Mouse (Mus musculus) frontal cortex, postnatal 14 days (tissue): ENCODE data around the gene Jak1.

ENCODE experiments used
- DNase-seq, 2 experiments: peaks; one replicate each; pipeline ENCODE4 v3.0.0; 2022; ENCODE audit warnings: low spot score in 2 of 2

The Jak1 gene

DNA sequence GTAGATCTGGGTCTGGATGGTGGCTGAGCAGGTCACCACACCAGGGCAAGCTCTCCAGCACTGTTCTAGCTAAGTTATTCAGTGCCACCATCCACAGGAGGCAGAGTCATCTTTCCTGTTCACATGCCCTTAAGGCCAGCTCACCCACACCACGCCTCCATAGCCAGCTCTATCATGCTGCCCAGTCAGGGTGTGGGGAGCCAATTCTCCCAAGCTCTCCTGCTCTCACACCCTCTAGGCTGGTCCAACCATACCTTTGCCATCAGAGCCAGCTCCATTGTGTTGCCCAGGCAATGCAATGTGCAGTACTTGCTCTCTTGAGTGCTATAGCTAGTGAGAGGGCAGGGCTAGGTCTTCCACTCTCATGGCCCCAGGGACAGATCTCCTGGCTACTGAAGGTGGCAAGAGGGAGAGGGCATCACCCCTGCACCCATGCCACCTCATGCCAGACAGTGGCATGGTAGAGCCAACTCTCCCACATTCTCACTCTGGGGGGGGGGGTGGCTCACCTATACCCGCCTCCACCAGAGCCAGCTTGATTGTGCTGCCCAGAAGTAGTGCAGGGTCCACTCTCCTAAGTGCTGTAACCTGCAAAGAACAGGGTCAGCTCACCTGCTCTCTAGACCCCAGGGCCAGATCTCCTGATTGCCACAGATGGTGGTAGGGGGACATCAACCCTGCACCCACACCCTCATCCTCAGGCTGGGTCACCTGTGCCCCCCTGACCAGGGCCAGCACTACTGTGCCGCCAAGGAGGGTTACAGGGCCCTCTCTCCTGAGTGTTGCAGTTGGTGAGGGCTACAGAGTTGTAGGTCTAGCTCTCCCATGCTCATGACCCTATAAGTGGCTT, 25.5 kb downstream of the Jak1 start:
- no peak for DNase-seq

DNA sequence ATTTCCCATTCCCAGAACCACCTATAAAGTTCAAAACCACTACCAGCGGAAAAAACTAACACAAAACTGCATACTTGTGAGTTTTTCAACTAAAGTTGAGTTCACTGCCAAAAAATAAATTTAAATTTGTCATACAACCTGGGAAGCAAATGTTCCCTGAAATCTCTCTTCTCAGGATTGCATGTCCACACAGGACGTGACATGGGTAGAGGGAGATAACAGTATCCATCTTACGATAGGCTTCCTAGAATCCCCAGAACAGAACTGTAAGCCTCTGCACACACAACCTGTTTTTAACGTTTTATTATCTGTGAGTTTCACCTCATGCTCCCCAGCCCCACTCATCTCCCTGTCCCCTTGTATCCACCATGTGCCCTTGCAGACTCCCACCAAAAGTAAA, 26.5 kb downstream of the Jak1 start:
- no peak for DNase-seq

DNA sequence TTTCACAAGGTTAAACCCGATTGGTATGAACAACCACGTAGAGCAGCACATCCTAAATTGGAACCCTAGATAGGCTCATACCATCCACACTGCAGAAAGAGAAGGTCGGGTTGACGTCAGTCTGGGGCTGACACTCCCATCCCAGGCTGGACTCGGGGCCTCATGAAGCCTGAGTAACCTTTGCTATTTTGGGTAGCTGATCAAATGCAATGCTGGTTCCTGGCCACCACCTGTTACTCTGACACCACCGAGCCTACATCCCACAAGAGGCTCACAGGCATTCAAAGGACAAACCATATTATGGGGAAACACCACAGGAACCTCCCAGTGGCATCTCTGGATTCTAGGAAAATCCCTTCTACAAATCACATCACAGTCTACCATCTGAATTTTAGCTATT, 28.3 kb downstream of the Jak1 start:
- DNase-seq = no peak

DNA sequence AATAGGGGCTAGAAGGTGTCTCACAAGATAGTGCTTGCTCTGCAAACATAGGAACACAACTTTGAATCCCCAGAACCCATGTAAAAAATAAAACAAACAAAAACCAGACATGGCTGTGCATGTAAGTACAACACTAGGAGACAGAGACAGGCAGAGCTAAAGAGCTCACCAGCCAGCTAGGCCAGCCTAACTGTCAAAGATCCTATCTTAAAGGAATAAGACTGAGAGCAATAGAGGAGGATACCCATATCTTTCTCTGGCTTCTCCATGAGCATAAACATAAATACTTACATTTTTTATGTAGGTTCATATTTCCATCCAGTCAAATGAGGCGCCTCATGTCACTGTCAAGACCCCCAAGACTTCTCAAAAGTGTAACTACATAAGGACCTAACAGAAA, 29.1 kb downstream of the Jak1 start:
- DNase-seq = no peak

DNA sequence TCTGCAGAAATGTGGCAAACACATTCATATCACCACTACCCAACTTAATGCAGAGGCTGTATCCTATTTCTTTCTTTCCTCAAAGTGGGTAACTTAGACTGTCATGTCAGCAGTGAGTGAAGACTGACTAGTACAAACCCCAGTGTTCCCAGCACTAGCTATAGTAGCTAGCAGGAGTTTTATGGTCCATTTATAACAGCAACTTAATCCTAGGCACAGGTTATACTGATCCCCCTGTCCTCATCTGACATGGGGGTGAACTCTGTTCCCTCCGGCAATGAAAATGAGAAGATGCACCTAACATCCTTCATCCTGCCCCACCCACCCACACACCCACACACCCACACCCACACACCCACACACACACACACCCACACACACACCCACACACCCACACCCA, 30.3 kb downstream of the Jak1 start:
- DNase-seq = no peak

DNA sequence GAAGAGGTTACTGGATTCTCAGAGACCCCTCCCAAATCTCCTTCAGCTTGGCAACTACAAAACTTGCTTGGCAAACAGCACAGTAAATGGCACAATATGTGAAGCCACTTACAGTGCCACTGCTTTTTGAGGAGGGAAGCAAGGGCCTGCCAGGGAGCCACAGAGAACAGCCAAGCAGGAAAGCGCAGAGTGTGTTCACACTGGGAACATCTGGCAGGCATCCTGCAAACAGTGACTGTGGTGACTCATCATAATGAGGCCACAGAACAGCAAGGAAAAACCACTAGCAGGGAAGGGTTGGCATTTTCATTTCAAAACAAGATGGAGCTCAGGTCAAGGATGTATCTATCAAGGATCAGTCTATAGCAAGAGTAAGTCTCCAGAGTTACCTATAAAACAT, 30.8 kb downstream of the Jak1 start:
- DNase-seq = peak; percentile 26 to 32

DNA sequence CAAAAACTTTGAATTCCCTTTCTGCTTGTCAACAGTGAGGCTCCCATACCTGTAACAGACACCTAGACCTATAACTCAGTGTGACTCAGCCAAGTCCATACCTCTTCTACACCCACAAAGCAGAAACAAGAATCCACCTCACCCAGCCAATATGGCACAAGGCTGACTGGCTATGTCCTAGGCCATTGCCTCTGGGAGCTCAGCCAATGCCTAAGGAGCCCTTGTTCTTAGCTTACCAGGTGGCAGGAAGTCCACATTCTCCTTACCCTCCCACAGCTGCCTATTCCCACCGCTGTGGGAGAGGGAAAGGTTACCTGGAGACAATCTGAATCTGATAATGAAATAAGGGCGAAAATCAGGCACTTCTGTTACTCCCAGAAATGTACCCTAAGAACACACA, 34.5 kb downstream of the Jak1 start:
- DNase-seq = no peak

DNA sequence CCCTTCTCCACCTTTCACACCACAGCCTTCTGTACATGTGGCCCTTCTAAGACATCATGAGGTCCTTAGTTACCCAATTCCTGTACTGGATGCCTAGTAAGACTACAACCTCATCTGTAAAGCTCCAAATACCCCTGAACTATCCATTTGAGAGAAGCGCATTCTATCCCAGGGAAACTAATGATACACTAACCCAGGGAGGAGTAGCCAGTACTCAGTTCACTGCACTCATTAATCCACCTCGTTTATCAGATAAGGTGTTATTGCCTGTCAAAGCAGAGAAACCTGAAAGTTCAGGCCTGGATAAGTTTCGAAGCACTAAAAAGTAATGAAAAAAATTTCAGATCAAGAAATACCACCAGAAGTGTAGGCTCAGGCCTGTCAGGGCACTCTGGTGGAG, 37.7 kb downstream of the Jak1 start:
- DNase-seq = no peak

DNA sequence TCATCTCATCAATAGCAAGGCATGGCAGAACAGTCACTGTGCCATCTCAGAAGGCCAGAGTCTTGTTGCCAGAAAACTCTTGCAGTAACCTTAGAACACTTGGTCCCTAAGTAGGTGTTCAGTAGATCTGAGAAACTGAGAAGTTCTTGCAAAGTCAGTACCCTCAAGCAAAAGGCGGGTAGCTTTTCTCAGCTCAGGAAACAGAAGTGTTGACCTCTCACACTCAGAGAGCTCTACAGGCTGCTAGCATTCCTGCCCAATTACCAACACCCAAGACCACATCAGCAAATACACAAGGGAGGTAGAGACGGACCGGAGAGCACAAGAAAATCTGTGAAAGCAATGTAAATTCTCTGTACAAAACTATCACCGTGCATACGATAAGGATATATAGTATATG, 39.1 kb downstream of the Jak1 start:
- no peak for DNase-seq

DNA sequence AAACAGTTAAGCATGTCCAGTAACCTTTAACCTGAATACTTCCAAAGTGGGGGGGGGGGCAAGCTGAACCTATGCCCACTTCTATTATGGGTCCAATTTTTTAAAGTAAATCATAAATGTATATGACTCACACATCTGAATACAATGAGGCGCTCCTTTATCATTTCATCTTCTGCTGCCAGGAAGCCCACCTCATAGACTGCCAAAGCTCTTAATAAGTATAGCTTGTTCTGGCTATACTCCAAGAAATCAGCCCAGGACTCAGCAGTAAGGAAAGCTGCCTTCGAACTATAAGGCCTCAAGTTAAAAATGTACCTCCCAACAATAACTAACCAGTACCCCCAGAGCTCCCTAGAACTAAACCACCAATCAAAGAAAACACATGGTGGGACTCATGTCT, 44.1 kb downstream of the Jak1 start:
- DNase-seq = no peak

DNA sequence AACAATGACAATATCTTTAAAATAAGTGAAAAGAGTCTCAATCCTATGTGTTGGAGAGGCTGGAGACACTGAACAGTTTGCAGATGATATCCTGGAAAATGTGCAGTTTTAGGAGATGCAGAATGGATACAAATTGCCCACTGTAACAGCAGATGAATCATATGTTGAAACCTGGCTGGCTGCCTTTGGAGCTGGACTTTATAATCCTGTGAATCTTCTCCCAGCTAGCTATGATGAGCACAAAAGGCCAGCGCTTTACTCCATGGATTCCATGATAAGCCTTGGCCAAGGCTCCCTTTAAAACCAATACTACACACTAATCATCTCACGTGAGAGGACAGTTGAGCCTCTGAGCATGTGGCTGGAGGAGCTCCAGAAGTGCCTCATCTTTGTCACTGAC, 45.2 kb downstream of the Jak1 start:
- no peak for DNase-seq

DNA sequence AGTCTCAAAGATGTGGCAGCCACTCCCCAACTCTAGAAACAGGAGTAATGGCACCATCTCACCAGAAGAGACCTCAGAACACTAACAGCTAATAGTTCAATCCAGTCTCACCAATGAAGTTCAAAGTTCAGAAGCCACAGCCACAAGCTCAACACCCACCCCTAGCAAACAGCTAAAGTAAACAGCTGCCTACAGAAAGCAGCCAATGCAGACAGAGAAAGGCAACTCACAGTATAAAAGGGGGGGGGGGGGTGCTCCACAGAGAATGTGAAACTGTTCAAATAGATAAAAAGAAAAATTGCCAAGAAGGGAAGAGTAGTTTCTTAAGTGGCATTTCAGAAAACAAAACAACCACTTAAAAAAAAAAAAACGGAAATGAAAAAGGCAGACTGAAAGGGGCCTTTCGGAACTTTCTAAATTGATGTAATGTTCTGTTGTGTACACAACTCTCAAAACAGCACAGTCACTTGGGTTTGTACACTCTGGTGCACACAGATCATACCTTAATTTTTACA, 48.0 kb downstream of the Jak1 start:
- DNase-seq = no peak

DNA sequence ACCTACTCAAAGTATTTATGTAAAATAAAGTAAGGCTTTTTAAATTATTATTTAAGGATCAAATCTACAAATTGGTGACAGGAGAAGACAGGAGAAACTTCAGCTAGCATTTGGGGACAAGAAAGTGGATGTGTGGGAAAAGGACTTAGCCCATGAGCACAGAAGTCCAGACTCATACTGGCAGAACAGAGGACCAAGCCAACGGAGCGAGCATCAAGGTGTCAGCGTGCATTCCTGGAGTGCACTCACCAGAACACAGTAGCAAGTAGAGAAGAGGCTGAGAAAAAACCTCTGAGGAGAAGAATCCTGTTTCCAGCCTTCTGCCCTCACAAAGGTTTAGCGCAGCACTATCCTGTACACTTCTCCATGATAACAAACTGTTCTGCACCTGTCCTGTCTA, 48.8 kb downstream of the Jak1 start:
- DNase-seq = no peak

DNA sequence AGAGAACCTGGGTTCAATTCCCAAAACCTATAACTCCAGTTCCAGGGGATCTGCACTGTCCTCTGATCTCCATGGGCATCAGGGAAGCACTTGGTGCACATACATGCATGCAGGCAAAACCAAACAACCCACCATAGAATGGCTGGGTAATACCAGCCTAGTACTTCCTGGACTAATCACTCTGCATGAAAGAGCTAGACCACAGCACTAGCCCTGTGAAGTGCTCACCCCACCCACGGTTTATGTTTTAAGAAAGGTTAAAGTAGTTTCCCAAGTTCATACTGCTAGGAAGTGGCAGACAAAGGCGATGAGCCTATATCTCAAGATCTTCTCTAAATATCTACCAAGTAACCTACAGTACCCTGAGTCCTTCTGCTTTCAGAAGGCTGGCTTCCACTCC, 51.6 kb downstream of the Jak1 start:
- DNase-seq = no peak

DNA sequence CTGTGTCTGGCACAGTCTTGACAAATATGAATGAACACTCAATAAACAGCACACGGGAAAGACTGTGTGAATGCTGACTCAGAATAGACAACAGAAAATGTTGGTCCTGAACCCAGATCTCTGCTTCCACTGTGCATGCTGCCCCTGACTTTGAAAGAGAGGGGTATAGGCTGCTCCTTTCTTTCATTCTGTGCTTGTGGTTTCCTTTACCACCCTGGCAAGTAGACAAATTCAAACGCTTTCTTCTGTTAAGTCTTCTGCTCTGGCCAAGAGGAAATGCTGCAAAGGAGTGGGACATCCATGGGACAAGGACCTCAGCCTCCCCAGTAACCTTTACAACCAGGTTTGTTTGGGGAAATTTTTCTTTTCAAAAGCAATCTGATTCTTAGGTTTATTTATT, 57.6 kb downstream of the Jak1 start:
- DNase-seq = no peak

DNA sequence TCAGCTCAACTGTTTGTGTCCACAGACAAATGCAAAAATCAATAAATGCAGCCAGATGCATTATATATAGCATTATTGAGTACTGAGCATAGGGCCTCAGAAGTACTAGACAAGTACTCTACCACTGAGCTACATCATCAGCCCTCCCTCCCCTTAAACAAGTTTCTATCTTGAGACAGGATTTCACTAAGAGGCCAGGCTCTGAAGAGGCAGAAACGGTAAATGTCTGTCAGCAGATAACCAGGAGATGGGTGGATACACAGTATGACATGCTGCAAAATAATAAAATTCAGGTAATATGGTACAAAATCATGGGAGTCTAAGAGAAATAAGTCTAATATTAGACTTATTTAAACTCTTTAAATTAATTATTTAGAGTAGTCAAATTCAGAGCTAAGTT, 61.6 kb downstream of the Jak1 start:
- no peak for DNase-seq

DNA sequence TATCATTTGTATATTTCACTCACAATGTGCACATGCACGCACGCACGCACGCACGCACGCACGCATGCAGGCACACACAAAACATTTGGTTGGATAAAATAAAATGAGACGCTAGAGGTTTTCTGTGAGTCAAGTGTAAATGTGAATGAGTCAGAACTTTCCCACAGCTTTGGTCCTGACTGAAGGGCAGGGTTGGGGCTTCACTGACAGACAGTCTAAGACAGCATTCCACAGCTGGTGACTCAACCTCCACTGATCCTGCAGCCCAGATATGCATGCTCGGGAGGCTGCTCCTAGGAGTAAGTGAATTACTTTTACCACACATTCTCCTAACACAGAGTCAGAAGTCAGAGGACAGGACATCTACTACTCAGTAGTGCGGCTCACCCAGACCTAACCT, 62.5 kb downstream of the Jak1 start:
- DNase-seq = no peak

DNA sequence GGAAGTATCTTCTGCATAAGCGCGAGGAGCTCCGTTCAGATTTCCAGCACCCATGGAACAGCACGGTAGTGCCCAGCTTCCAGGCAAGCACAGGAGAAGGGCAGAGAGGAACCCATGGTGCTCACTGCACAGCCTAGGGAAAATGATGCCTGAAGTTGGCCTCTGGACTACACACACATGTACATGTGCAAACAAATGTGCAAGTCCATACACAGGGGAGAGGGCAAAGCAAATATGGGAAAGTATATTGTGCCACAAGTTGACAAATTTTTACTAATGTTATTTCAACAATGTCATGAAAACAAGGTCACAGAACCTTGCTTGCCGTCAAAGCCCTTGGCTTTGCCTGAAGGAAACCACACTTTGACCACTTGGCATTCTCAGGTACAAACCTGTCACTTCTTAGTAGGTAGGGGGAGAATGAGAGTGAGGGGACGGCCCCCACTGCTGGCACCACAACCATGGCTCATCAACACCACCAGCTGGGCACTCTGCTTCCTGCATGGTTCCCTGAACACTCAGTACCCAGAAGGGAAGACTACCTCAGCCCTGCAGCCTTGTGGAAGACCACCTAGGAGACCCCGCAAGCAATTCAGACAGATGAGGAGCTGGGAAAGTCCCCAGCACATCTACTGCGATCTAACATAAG, 65.5 kb downstream of the Jak1 start:
- DNase-seq = no peak

DNA sequence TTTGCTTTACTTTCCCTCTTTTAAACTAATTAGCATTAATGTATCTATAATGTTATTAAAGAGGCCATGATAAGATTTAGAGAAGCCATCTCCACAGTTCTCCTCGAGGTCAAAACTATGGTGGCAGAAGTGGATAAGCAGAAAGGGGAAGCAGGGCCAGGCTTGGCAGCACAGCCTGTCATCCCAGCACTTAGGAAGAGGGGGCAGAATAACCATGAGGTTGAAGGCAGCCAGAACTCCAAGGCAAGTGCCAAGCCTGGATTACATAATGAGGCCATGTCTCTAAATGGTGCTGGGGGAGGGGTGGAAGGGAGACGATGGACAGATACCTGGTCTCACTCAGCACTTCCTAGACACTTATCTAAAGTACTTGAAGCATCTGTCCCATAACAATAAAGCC, 66.7 kb downstream of the Jak1 start:
- DNase-seq = peak in 1 of 2 experiments; percentile 22

DNA sequence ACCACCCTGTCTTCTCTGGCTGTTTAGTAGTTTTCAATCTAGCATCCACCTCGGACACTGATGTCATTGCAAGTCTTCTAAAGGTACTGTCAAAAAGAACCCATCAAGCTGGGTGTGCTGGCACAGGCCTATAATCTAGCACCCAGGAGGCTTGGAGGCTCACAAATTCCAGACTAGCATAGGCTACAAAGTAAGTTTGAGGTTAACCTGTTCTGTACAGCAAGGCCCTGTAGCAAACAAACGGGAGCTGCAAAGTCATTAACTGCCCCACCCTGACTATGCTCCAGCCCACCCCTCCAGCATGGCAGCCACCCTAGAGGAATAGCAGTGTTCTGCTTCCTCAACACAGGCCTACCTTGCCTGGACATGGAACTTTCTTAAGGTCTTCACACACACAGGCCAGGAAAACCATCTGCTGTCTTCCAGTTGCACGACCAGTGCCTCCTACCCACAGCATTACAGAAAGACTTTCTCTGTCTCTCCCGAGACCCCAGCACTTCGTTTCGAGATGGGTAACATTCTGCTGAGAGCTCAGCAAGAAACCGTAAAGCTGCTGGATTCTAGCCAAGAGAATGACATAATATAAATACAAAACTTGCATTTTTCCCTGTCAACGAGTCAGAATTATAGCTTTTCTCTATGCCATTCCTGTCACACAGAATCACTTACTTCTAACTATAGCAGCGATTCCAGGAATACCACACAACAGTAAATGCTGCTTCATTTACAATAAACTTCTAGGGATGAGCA, 67.5 kb downstream of the Jak1 start:
- DNase-seq = no peak

DNA sequence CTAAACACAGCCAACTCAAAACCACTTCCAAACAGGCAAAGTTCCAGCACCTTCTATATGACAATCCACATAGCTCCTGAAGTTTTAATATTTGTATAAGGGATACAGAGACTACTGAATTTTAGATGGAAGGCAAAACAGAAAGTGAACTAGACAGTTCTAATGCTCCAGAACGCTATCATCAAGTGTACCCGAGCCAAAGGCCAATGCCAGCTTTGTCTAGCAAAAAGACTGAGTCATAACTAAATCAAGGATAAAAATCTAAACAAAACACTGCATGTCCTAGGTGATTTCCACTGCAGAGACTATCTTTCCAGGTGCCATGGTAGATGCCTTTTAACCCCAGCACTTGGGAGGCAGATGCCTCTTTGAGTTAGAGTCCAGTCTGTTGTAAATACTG, 68.7 kb downstream of the Jak1 start:
- no peak for DNase-seq

DNA sequence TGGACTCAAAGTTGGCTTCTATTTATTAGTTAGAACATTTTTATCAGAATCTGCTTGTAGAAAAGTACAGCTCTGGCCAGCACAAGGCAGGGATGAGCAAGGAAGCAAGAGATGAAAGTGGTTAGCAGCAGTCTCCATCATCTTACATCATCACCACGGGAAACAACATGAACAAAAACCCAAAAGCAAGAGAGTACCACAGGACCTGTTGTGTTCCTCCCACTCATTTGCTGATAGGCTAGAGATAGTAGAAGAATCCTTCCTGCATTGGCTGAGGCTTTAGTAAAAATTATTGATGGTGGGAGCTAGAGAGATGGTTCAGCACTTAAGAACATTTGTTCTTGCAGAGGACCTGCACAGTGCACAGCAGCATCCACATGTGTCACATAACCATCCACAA, 70.9 kb downstream of the Jak1 start:
- DNase-seq = no peak
